Mouse (Mus musculus): ENCODE measurements around the gene Snrpf.

GRCm38 (mm10) chr10:93538287-93538686 is 51.2 kb downstream of the Snrpf start:
- TF ChIP-seq CTCF (IDR thresholded peaks at IDR 0.05; ENCODE audit: insufficient read depth, low read length) = no peak
- TF ChIP-seq POLR2A (IDR thresholded peaks at IDR 0.05; ENCODE audit: borderline replicate concordance, extremely low read depth, low read depth, low read length) = no peak
